Mouse (Mus musculus): ENCODE data around the gene Riok1. TPM values are rescaled to one million over a fixed set of nuclear protein-coding genes. Genes with fewer than 3 reads are reported as not detected.
A peak's percentile ranks its signal among the peaks of the same experiment; 100 is the strongest.

Gene Riok1
- total RNA-seq (2014; fragmentation: Nextera tagmentation): 66.3 and 94.8 TPM in 2 replicates
- total RNA-seq (2017): 77.7 and 81.4 TPM in 2 replicates
- polyA plus RNA-seq (2012): 30.8 and 33.3 TPM in 2 replicates

DNA sequence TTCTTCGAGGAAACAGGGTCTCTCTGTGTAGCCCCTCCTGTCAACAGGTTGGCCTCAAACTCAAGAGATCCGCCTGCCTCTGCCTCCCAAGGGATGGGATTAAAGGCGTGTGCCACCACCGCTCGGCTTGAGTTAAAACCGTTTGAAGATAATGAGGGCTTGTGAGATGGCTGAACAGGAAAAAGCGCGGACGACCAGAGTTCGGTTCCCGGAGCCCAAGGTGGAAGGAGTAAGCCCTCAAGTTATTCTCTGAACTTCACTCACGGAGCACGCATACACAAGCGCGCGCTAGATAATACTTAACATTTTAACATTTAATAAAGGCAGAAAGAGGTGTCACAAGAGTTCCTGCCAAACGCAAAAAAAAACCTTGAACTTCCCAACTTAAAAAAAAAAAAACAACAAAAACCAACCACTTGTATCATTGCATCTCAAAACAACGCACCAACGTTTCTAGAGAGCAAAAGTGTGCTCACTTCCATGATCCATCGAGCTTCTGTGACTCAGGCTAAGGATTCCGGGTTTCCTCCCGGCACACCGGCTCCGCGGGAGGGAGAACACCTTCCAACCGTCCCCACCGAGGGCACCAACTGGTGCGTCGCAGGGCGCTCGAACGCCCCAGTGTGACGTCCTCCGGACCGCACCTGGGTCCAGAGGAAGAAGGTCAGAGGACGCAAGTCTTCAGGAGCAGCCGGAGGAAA lies at the start of gene Riok1:
TSS of gene Riok1 (plus strand) at position 653 of the 701 bp plus-strand sequence.
- DNase-seq (ENCODE audit: low spot score) (no peak), ATAC-seq (ENCODE audit: extremely low read depth, insufficient number of reproducible peaks, low FRiP score, poor library complexity, severe bottlenecking) (0 out of 2 replicates have a peak, but pooled peaks have one; percentile 24)
- TF ChIP-seq TAL1 (conservative IDR thresholded peaks at IDR 0.05; ENCODE audit: low read depth, low read length): no peak
- TF ChIP-seq GATA1 (IDR thresholded peaks at IDR 0.05; ENCODE audit: borderline replicate concordance, low read length): no peak
- no peak for TF ChIP-seq GATA2 (IDR thresholded peaks at IDR 0.05; ENCODE audit: borderline replicate concordance, low read depth, low read length)
- TF ChIP-seq POLR2AphosphoS5 (IDR thresholded peaks at IDR 0.05; ENCODE audit: insufficient replicate concordance, low read depth, low read length): no peak
- TF ChIP-seq CTCF (IDR thresholded peaks at IDR 0.05; ENCODE audit: low read depth, low read length): no peak
- Histone ChIP-seq H3K36me3 (replicated peaks) (peaks cover 36% of the 10 kb centered on the region), H3K9me3 (replicated peaks) (no peaks in the 10 kb centered on the region), H3K27me3 (ENCODE audit: insufficient read depth, low read length) (no peaks in the 10 kb centered on the region), H3K4me1 (ENCODE audit: insufficient read depth, low read depth, low read length) (peaks cover 30% of the 10 kb centered on the region), H3K4me3 (ENCODE audit: low read depth, low read length) (peak within 1 kb of the TSS; percentile 92)

DNA sequence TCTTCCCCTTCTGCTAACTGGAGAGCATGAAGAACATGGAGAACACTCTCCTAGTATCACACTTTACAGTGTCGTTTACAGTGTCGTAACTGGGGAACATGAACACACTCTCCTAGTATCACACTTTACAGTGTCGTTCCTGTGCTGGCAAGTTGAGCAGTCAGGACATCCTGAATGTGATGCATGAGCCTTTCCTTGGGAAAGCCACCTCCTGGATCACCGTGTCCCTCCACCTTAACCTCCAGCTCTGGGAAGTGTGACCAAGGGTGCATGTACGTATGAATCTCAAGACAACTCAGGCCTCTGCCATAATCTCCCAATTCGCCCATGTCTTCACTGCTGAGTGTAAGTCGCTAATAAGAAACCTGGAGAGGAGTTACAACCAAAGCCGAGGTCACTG lies 47.1 kb upstream of the Riok1 start:
- Histone ChIP-seq H3K4me1 (ENCODE audit: insufficient read depth, low read depth, low read length) (peaks cover 35% of the 10 kb centered on the region), H3K4me3 (ENCODE audit: low read depth, low read length) (no peak overlapping the region), H3K27me3 (ENCODE audit: insufficient read depth, low read length) (no peaks in the 10 kb centered on the region), H3K36me3 (replicated peaks) (peaks cover 68% of the 10 kb centered on the region), H3K9me3 (replicated peaks) (no peaks in the 10 kb centered on the region)
- no peak for TF ChIP-seq POLR2AphosphoS5 (IDR thresholded peaks at IDR 0.05; ENCODE audit: insufficient replicate concordance, low read depth, low read length)
- DNase-seq (ENCODE audit: low spot score) (no peak), ATAC-seq (ENCODE audit: extremely low read depth, insufficient number of reproducible peaks, low FRiP score, poor library complexity, severe bottlenecking) (no peak)

DNA sequence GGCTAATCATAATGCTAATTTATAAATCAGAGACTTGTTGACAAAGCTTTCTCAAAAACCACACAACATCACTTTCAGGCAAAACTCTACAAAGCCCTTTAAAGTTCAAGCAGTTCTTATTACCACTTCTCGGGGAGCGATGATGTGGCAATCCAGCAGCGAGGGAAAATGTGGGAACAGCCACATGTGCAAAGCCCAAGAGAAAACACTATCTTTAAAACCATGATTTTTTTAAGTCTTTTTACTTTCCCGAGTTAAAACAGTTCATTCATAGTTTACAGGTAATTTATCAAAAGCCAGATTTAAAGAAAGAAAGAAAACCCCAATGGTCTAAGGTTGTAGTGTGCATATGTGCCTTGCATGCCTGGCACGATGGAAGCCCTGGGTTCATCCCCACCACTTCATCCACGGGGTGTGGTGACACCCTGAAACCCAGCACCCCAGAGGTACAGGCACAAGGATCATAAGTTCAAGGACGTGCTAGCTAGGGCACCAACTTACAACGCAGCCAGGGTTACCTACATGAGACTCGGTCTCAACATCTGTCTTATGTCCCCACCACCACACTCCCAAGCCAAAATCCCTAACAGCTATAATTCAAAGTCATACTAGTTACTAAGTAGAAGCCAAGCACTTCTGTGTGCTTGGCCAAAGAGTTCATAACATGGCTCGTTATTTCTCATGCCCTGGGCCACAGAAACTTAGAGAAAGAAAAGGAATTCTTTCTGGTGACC lies 44.0 kb upstream of the Riok1 start:
- H3K27me3 ChIP-seq (ENCODE audit: insufficient read depth, low read length): peaks cover 3% of the 10 kb centered on the region
- peak; percentile 15 for DNase-seq (ENCODE audit: low spot score)
- ATAC-seq (ENCODE audit: extremely low read depth, insufficient number of reproducible peaks, low FRiP score, poor library complexity, severe bottlenecking): 0 out of 2 replicates have a peak, but pooled peaks have one; percentile 15
- no peak for TF ChIP-seq GATA2 (IDR thresholded peaks at IDR 0.05; ENCODE audit: borderline replicate concordance, low read depth, low read length)
- no peak for TF ChIP-seq CTCF (IDR thresholded peaks at IDR 0.05; ENCODE audit: low read depth, low read length)
- TF ChIP-seq TAL1 (conservative IDR thresholded peaks at IDR 0.05; ENCODE audit: low read depth, low read length): no peak
- TF ChIP-seq POLR2AphosphoS5 (IDR thresholded peaks at IDR 0.05; ENCODE audit: insufficient replicate concordance, low read depth, low read length): no peak
- TF ChIP-seq GATA1 (IDR thresholded peaks at IDR 0.05; ENCODE audit: borderline replicate concordance, low read length): no peak
- peak overlapping the region; percentile 97 for H3K4me3 ChIP-seq (ENCODE audit: low read depth, low read length)
- peaks cover 40% of the 10 kb centered on the region for H3K36me3 ChIP-seq (replicated peaks)
- peaks cover 34% of the 10 kb centered on the region for H3K4me1 ChIP-seq (ENCODE audit: insufficient read depth, low read depth, low read length)
- H3K9me3 ChIP-seq (replicated peaks): no peaks in the 10 kb centered on the region; the same call in 1 of the 2 replicates

DNA sequence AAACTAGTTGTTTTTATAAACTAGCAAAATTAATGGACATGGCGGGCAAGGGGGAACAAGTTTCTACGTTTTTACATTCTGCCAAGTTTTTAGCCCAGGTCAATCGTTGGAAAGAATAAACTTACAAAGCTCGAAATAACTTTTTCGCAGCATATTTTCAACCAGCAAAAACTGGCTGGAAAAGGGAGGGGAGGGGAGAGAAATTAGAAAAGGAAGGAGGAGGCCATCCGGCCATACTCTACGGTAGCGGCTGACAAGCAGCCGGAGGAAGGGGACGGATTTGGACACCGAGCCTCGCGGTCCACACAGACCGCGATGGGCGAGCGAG lies 43.5 kb upstream of the Riok1 start:
- peaks cover 6% of the 10 kb centered on the region for H3K27me3 ChIP-seq (ENCODE audit: insufficient read depth, low read length)
- peaks cover 34% of the 10 kb centered on the region for H3K4me1 ChIP-seq (ENCODE audit: insufficient read depth, low read depth, low read length)
- peak overlapping the region; percentile 97 for H3K4me3 ChIP-seq (ENCODE audit: low read depth, low read length)
- H3K9me3 ChIP-seq (replicated peaks): no peaks in the 10 kb centered on the region; the same call in 1 of the 2 replicates
- ATAC-seq (ENCODE audit: extremely low read depth, insufficient number of reproducible peaks, low FRiP score, poor library complexity, severe bottlenecking): no peak
- no peak for DNase-seq (ENCODE audit: low spot score)
- peaks cover 34% of the 10 kb centered on the region for H3K36me3 ChIP-seq (replicated peaks)
- no peak for TF ChIP-seq TAL1 (conservative IDR thresholded peaks at IDR 0.05; ENCODE audit: low read depth, low read length)
- no peak for TF ChIP-seq GATA2 (IDR thresholded peaks at IDR 0.05; ENCODE audit: borderline replicate concordance, low read depth, low read length)
- no peak for TF ChIP-seq GATA1 (IDR thresholded peaks at IDR 0.05; ENCODE audit: borderline replicate concordance, low read length)

DNA sequence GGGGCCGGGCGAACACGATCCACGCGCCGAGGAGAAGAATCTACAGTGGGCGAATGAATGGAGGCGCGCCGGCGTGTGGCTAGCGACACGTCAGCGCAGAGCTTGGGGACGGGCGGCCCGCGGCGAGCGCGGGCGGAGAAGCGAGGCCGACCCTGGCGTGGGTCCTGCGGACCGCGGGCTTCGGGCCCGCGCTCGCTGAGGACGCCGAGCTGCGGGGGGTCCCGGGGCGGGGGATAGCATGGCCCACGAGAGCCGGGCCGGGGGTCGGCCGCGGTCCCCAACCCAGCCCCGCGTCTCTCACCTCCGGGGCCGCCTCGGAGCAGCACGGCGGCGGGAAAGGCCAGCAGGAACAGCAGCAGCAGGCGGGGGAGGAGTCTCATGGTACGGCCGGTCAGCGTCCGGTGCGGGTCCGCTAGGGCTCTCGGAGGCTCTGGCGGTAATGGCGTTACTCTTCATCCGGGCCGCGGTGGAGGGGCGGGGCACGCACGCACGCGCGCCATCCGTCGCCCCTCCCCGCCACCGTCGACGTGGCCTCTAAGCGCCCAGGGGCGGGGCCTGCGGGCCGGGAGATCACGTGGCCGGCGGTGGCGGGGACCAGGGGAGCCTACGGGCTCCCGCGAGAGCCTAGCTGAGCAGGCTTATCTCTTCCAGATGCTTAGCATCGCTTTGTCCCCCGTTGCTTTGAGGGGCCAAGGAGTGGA lies 42.9 kb upstream of the Riok1 start, which contains the start of gene Ssr1:
TSS of gene Ssr1 (minus strand) at position 514 of the 701 bp plus-strand sequence.
- TF ChIP-seq POLR2AphosphoS5 (IDR thresholded peaks at IDR 0.05; ENCODE audit: insufficient replicate concordance, low read depth, low read length): no peak
- no peak for TF ChIP-seq CTCF (IDR thresholded peaks at IDR 0.05; ENCODE audit: low read depth, low read length)
- no peak for TF ChIP-seq GATA1 (IDR thresholded peaks at IDR 0.05; ENCODE audit: borderline replicate concordance, low read length)
- no peak for TF ChIP-seq GATA2 (IDR thresholded peaks at IDR 0.05; ENCODE audit: borderline replicate concordance, low read depth, low read length)
- no peak for TF ChIP-seq TAL1 (conservative IDR thresholded peaks at IDR 0.05; ENCODE audit: low read depth, low read length)
- peak; percentile 85 for ATAC-seq (ENCODE audit: extremely low read depth, insufficient number of reproducible peaks, low FRiP score, poor library complexity, severe bottlenecking)
- Histone ChIP-seq H3K4me3 (ENCODE audit: low read depth, low read length) (peak within 1 kb of the TSS; percentile 97), H3K4me1 (ENCODE audit: insufficient read depth, low read depth, low read length) (peaks cover 32% of the 10 kb centered on the region), H3K9me3 (replicated peaks) (no peaks in the 10 kb centered on the region; the same call in 1 of the 2 replicates), H3K36me3 (replicated peaks) (peaks cover 29% of the 10 kb centered on the region), H3K27me3 (ENCODE audit: insufficient read depth, low read length) (peaks cover 11% of the 10 kb centered on the region)
- DNase-seq (ENCODE audit: low spot score): peak; percentile 89

DNA sequence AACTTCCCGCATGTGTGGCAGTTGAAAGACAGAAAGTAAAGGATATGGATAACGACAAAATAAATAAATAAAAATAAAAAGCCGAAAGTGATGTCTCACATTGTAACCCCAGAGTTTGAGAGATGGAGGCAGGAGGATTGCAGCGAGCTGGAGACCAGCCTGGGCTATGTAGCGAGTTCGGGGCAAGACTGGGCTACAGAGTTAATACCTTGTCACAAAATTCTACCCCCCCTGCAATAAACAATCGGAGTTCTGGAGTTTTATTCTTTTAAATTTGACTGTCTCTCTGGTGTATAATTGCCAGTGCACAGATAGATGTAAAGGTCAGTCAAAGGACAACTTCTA lies 42.4 kb upstream of the Riok1 start:
- peaks cover 13% of the 10 kb centered on the region for H3K27me3 ChIP-seq (ENCODE audit: insufficient read depth, low read length)
- peaks cover 30% of the 10 kb centered on the region for H3K4me1 ChIP-seq (ENCODE audit: insufficient read depth, low read depth, low read length)
- DNase-seq (ENCODE audit: low spot score) (no peak), ATAC-seq (ENCODE audit: extremely low read depth, insufficient number of reproducible peaks, low FRiP score, poor library complexity, severe bottlenecking) (no peak)
- peaks cover 24% of the 10 kb centered on the region for H3K36me3 ChIP-seq (replicated peaks)
- no peak for TF ChIP-seq CTCF (IDR thresholded peaks at IDR 0.05; ENCODE audit: low read depth, low read length)
- TF ChIP-seq GATA1 (IDR thresholded peaks at IDR 0.05; ENCODE audit: borderline replicate concordance, low read length): no peak
- TF ChIP-seq POLR2AphosphoS5 (IDR thresholded peaks at IDR 0.05; ENCODE audit: insufficient replicate concordance, low read depth, low read length): no peak
- H3K9me3 ChIP-seq (replicated peaks): no peaks in the 10 kb centered on the region; the same call in 1 of the 2 replicates
- H3K4me3 ChIP-seq (ENCODE audit: low read depth, low read length): peak overlapping the region; percentile 97; the same call in 1 of the 2 replicates
